Mouse (Mus musculus): ENCODE data around the gene Rhot2. TPM values are rescaled to one million over a fixed set of nuclear protein-coding genes. Genes with fewer than 3 reads are reported as not detected.
A peak's percentile ranks its signal among the peaks of the same experiment; 100 is the strongest.

Rhot2 gene
- polyA plus RNA-seq, 1 experiment from 2014 or later = 23.9 TPM

GRCm38 (mm10) chr17:25827546-25828222 is 17.0 kb downstream of the Rhot2 start:
- H3K36me3 ChIP-seq = peaks cover 60% of the 10 kb centered on the region
- H3K4me1 ChIP-seq = peaks cover 86% of the 10 kb centered on the region
- H3K27ac ChIP-seq (replicated peaks) = peak overlapping the region; percentile 95; the same call in 1 of the 2 replicates
- H3K27me3 ChIP-seq (ENCODE audit: low read depth, poor library complexity, severe bottlenecking) = no peaks in the 10 kb centered on the region
- 94% methylated on average over 22 of the region's 22 CpGs for WGBS
- H3K4me3 ChIP-seq = peak overlapping the region; percentile 89
- DNase-seq (ENCODE audit: low spot score) = no peak
- no peaks in the 10 kb centered on the region for H3K9me3 ChIP-seq (replicated peaks)

DNA sequence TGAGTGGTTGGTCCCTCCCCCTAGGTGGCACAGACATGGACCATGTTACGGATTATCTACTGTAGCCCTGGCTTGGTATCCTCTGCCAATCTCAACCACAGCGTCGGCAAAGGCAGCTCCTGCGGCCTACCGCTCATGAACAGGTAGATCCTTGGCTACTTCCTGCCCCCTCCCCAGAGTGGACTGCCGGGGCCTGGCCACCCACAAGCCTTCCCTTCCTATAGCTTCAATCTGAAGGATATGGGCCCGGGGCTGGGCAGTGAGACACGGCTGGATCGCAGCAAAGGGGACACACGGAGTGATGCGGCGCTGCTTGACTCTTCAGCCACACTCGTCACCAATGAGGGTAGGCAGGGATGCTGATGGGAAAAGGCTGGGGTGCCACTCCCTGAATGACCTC is 17.6 kb downstream of the Rhot2 start:
- DNase-seq (ENCODE audit: low spot score) = no peak
- no peaks in the 10 kb centered on the region for H3K27me3 ChIP-seq (ENCODE audit: low read depth, poor library complexity, severe bottlenecking)
- no peak overlapping the region for H3K27ac ChIP-seq (replicated peaks)
- WGBS = 99% methylated on average over 13 of the region's 13 CpGs
- H3K4me3 ChIP-seq = peak overlapping the region; percentile 89; the same call in 1 of the 2 replicates
- peaks cover 60% of the 10 kb centered on the region for H3K36me3 ChIP-seq
- H3K9me3 ChIP-seq (replicated peaks) = no peaks in the 10 kb centered on the region
- H3K4me1 ChIP-seq = peaks cover 84% of the 10 kb centered on the region

- 0 out of 2 replicates have a peak, but pooled peaks cover 3% of the 10 kb centered on the region for H3K27me3 ChIP-seq (ENCODE audit: low read depth, poor library complexity, severe bottlenecking)
- H3K36me3 ChIP-seq = peaks cover 50% of the 10 kb centered on the region
- H3K9me3 ChIP-seq (replicated peaks) = no peaks in the 10 kb centered on the region
- H3K4me1 ChIP-seq = peaks cover 75% of the 10 kb centered on the region
- no peak overlapping the region for H3K27ac ChIP-seq (replicated peaks)
- peak overlapping the region; percentile 89; the same call in 1 of the 2 replicates for H3K4me3 ChIP-seq
- no peak for DNase-seq (ENCODE audit: low spot score)
- WGBS = 95% methylated on average over 27 of the region's 27 CpGs
Observed at GRCm38 (mm10) chr17:25825984-25826570, 18.6 kb downstream of the Rhot2 start.

GRCm38 (mm10) chr17:25825311-25825710 is 19.3 kb downstream of the Rhot2 start:
- Histone ChIP-seq H3K4me1 (peaks cover 67% of the 10 kb centered on the region), H3K4me3 (peak overlapping the region; percentile 89), H3K36me3 (peaks cover 43% of the 10 kb centered on the region), H3K27ac (replicated peaks) (no peak overlapping the region), H3K27me3 (ENCODE audit: low read depth, poor library complexity, severe bottlenecking) (peaks cover 10% of the 10 kb centered on the region), H3K9me3 (replicated peaks) (no peaks in the 10 kb centered on the region)
- no peak for DNase-seq (ENCODE audit: low spot score)
- 88% methylated on average over 6 of the region's 6 CpGs for WGBS

DNA sequence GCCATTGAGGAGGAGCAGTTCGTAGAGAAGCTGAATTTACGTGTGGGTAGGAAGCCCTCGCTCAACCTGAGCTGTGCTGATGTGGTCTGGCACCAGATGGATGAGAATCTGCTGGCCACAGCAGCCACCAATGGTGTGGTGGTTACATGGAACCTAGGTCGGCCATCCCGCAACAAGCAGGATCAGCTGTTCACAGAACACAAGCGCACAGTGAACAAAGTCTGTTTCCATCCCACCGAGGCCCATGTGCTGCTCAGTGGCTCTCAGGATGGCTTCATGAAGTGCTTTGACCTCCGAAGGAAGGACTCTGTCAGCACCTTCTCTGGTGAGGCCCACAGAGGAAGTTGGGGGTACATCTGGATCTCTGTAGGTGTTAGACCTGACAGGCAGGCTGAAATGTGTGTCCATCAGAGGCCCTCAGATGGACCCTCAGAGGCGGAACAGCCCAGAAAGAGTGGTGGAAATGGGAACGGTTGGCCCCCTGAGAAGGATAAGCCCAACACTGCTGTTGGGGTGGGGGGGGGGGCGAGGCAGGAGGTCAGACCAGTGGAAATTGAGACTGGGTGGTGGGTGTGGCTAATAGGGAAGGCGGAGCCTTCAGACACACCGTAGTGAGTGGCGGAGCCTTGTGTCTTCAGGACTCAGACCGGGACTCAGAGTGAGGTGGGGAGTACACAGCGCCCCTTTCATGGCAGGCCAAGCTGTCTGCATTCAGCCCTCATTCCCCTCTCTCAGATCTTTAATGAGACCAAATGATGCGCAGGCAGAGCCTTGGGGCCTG is 20.1 kb downstream of the Rhot2 start:
- Histone ChIP-seq H3K4me3 (peak overlapping the region; percentile 89), H3K4me1 (peaks cover 66% of the 10 kb centered on the region), H3K9me3 (replicated peaks) (no peaks in the 10 kb centered on the region), H3K27ac (replicated peaks) (no peak overlapping the region), H3K36me3 (peaks cover 39% of the 10 kb centered on the region), H3K27me3 (ENCODE audit: low read depth, poor library complexity, severe bottlenecking) (peaks cover 18% of the 10 kb centered on the region)
- no peak for DNase-seq (ENCODE audit: low spot score)
- WGBS = 77% methylated on average over 17 of the region's 17 CpGs

DNA sequence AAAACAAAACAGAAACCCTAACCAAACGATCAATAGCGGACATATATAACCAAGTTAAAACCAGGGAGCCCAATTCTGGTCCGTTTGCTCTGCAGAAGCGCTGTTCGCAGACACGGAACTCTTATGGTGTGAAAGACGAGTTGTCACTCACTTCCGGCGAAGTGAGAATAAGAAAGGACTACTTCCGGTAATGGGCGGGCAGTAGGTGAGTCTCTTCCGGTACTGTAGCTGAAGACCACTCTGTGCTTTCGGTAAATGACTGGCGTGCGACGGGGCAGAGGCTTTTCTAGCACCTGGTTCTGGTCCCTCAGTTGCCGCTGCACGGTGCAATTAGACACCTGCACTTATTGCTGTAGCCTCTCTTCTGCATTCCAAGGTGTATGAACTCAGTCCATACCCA is 21.2 kb downstream of the Rhot2 start, which contains the start of gene Wdr24:
TSS of gene Wdr24 (plus strand) at position 176 of the 400 bp plus-strand sequence.
- Histone ChIP-seq H3K27ac (replicated peaks) (peak within 1 kb of the TSS; percentile 82), H3K4me3 (peak within 1 kb of the TSS; percentile 89), H3K4me1 (peaks cover 65% of the 10 kb centered on the region), H3K9me3 (replicated peaks) (no peaks in the 10 kb centered on the region), H3K36me3 (peaks cover 44% of the 10 kb centered on the region), H3K27me3 (ENCODE audit: low read depth, poor library complexity, severe bottlenecking) (peaks cover 29% of the 10 kb centered on the region)
- DNase-seq (ENCODE audit: low spot score) = peak; percentile 73
- under 1% methylated on average over 18 of the region's 18 CpGs for WGBS

GRCm38 (mm10) chr17:25818851-25819780 is 25.5 kb downstream of the Rhot2 start:
- 6% methylated on average over 46 of the region's 46 CpGs for WGBS
- no peaks in the 10 kb centered on the region for H3K9me3 ChIP-seq (replicated peaks)
- peaks cover 33% of the 10 kb centered on the region for H3K36me3 ChIP-seq
- H3K27ac ChIP-seq (replicated peaks) = peak overlapping the region; percentile 68
- H3K4me3 ChIP-seq = peak overlapping the region; percentile 45
- DNase-seq (ENCODE audit: low spot score) = no peak
- H3K27me3 ChIP-seq (ENCODE audit: low read depth, poor library complexity, severe bottlenecking) = peaks cover 58% of the 10 kb centered on the region
- H3K4me1 ChIP-seq = peaks cover 26% of the 10 kb centered on the region

- Histone ChIP-seq H3K9me3 (replicated peaks) (no peaks in the 10 kb centered on the region), H3K27me3 (ENCODE audit: low read depth, poor library complexity, severe bottlenecking) (peaks cover 69% of the 10 kb centered on the region), H3K36me3 (peaks cover 33% of the 10 kb centered on the region), H3K27ac (replicated peaks) (no peak overlapping the region), H3K4me1 (peaks cover 26% of the 10 kb centered on the region), H3K4me3 (no peak overlapping the region)
- DNase-seq (ENCODE audit: low spot score) = no peak
- WGBS = 83% methylated on average over 11 of the region's 11 CpGs
Observed at GRCm38 (mm10) chr17:25817662-25818061, 27.0 kb downstream of the Rhot2 start.

DNA sequence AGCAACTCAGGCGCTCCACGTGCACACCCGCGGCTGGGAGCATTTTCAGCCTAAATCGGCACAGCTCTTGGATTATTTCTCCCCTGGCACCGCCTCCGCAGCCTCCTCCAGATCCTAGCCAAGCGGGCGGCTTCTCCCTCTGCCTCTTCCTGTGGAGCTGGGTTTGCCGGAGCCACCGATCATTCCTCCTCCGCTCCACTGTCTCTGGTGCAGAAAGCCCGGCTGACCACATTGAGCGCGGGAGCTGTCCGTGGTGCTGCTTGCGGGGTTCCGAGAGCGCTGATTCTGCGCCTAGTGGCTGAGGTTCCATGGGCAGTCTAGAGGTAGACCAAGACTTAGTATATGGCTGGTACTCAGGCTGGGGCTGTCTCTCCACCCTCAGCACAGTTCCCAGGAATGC is 31.2 kb downstream of the Rhot2 start:
- H3K27me3 ChIP-seq (ENCODE audit: low read depth, poor library complexity, severe bottlenecking) = peaks cover 78% of the 10 kb centered on the region
- H3K9me3 ChIP-seq (replicated peaks) = no peaks in the 10 kb centered on the region
- H3K4me3 ChIP-seq = peak overlapping the region; percentile 24; the same call in 1 of the 2 replicates
- H3K4me1 ChIP-seq = peaks cover 38% of the 10 kb centered on the region
- H3K27ac ChIP-seq (replicated peaks) = no peak overlapping the region
- DNase-seq (ENCODE audit: low spot score) = peak; percentile 84
- WGBS = 3% methylated on average over 20 of the region's 20 CpGs
- H3K36me3 ChIP-seq = peaks cover 22% of the 10 kb centered on the region

- Histone ChIP-seq H3K36me3 (no peaks in the 10 kb centered on the region), H3K27me3 (ENCODE audit: low read depth, poor library complexity, severe bottlenecking) (peaks cover 67% of the 10 kb centered on the region), H3K27ac (replicated peaks) (no peak overlapping the region), H3K4me3 (peak overlapping the region; percentile 84), H3K4me1 (peaks cover 45% of the 10 kb centered on the region), H3K9me3 (replicated peaks) (no peaks in the 10 kb centered on the region)
- no peak for DNase-seq (ENCODE audit: low spot score)
- 67% methylated on average over 4 of the region's 4 CpGs for WGBS
Observed at GRCm38 (mm10) chr17:25810890-25811289, 33.8 kb downstream of the Rhot2 start.

- 8% methylated on average over 25 of the region's 25 CpGs for WGBS
- peaks cover 45% of the 10 kb centered on the region for H3K4me1 ChIP-seq
- H3K36me3 ChIP-seq = no peaks in the 10 kb centered on the region
- H3K27me3 ChIP-seq (ENCODE audit: low read depth, poor library complexity, severe bottlenecking) = peaks cover 63% of the 10 kb centered on the region
- no peak for DNase-seq (ENCODE audit: low spot score)
- H3K27ac ChIP-seq (replicated peaks) = peak overlapping the region; percentile 95
- no peaks in the 10 kb centered on the region for H3K9me3 ChIP-seq (replicated peaks)
- peak overlapping the region; percentile 84 for H3K4me3 ChIP-seq
Observed at GRCm38 (mm10) chr17:25809606-25810340, 34.9 kb downstream of the Rhot2 start.

All from midbrain, embryonic 10.5 days (tissue).